Mouse (Mus musculus) erythroblast, embryonic 14.5 days (primary cell): Measurements from ENCODE around the gene Ide. TPM values are rescaled to one million over a fixed set of nuclear protein-coding genes. Genes with fewer than 3 reads are reported as not detected.
A peak's percentile ranks its signal among the peaks of the same experiment; 100 is the strongest.

Source experiments
- H3K27me3 ChIP-seq: 2 replicates; pipeline ENCODE4 v1.6.1; 2012; ENCODE audit warnings: inconsistent platforms; ENCODE audit not compliant: control insufficient read depth
- H3K36me3 ChIP-seq: 2 replicates; pipeline ENCODE4 v1.6.1; 2012; ENCODE audit warnings: mild to moderate bottlenecking, inconsistent platforms; ENCODE audit not compliant: control insufficient read depth
- H3K4me1 ChIP-seq: 2 replicates; pipeline ENCODE4 v1.6.1; 2012; ENCODE audit warnings: inconsistent platforms; ENCODE audit not compliant: control insufficient read depth
- H3K4me3 ChIP-seq: replicated peaks from 2 replicates; pipeline ENCODE3; 2012; ENCODE audit warnings: moderate library complexity, mild to moderate bottlenecking, inconsistent platforms
- H3K9me3 ChIP-seq: 2 replicates; pipeline ENCODE4 v1.6.1; 2012; ENCODE audit warnings: low read length, inconsistent platforms, mixed read lengths; ENCODE audit not compliant: control insufficient read depth
- GATA1 ChIP-seq: IDR thresholded peaks from 2 replicates; pipeline ENCODE4 v1.6.1; 2012; ENCODE audit warnings: low read length, inconsistent platforms, mixed read lengths
- TAL1 ChIP-seq: IDR thresholded peaks from 3 replicates; pipeline ENCODE4 v1.6.1; 2012; ENCODE audit warnings: low read length, inconsistent platforms, mixed read lengths
- polyA plus RNA-seq: library from polyadenylated mRNA; stranded (reverse); fragments of >175 nt; gene quantifications from 2 replicates; pipeline ENCODE4 v1.2.3, GENCODE M21; 2012

The Ide gene
- polyA plus RNA-seq = 0.15 and 0.24 TPM in 2 replicates

- TF ChIP-seq GATA1 (no peak), TAL1 (no peak)
- no peaks in the 10 kb centered on the region for H3K9me3 ChIP-seq
- H3K27me3 ChIP-seq = no peaks in the 10 kb centered on the region
- H3K4me3 ChIP-seq = no peak within 1 kb of the TSS
- H3K36me3 ChIP-seq = no peaks in the 10 kb centered on the region
- peaks cover 17% of the 10 kb centered on the region for H3K4me1 ChIP-seq
These were observed at the start of gene Ide for GRCm38 (mm10) chr19:37337752-37338151. Ide (minus strand) TSS chr19:37337852.

GRCm38 (mm10) chr19:37386126-37386525 lies 48.5 kb upstream of the Ide start:
- TF ChIP-seq TAL1 (no peak), GATA1 (no peak)
- peaks cover 11% of the 10 kb centered on the region for H3K4me1 ChIP-seq
- H3K4me3 ChIP-seq = no peak overlapping the region
- no peaks in the 10 kb centered on the region for H3K9me3 ChIP-seq
- no peaks in the 10 kb centered on the region for H3K27me3 ChIP-seq
- H3K36me3 ChIP-seq = peaks cover 98% of the 10 kb centered on the region

DNA sequence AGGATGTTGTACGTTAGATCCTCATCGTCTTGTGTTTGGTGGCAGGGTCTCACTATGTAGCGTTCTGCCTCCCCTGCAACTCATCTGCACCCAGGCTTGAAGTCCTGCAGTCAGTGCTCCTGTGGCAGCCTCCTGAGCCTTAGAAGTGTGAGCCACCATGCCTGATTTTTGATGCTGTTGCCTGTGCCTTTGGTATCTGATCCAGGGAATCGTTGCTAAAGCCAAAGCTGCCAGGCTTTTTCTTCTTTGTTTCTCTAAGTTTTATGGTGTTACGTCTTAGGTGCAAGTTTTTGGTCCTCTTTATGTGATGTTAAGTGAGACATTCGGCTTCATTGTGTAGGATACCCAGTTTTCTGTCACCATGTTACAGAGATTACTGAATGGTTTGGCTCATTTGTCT lies 41.2 kb upstream of the Ide start:
- Histone ChIP-seq H3K36me3 (peaks cover 61% of the 10 kb centered on the region), H3K4me3 (peak overlapping the region; percentile 100), H3K4me1 (peaks cover 52% of the 10 kb centered on the region), H3K27me3 (no peaks in the 10 kb centered on the region), H3K9me3 (no peaks in the 10 kb centered on the region)
- TF ChIP-seq GATA1 (no peak), TAL1 (no peak)

DNA sequence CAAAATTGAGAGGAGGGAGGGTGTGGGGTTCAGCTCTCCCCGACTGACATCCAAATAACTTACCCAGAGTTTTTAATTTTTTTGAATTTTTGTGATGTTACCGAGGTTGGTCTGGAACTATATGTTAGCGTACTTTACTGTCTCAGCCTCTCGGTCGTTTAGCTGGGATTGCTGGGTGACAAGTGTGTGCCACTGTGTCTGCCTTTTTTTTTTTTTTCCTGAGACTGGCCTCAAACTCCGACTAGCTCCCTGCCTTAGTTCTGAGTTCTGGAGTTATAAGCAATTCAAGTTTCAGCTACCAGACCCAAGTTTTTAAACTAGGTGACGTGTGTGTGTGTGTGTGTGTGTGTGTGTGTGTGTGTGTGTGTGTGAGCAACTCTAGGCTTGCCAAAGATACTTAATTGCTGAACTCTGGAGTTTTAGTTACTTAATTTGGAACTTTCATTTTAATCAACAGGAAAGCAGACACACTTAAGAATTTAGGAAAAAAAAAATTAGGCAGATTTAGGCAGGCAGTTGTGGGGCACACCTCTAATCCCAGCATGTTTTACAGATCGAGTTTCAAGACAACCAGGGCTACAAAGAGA lies 39.8 kb upstream of the Ide start:
- Histone ChIP-seq H3K4me1 (peaks cover 52% of the 10 kb centered on the region), H3K36me3 (peaks cover 48% of the 10 kb centered on the region)
- TF ChIP-seq GATA1 (no peak), TAL1 (no peak)

DNA sequence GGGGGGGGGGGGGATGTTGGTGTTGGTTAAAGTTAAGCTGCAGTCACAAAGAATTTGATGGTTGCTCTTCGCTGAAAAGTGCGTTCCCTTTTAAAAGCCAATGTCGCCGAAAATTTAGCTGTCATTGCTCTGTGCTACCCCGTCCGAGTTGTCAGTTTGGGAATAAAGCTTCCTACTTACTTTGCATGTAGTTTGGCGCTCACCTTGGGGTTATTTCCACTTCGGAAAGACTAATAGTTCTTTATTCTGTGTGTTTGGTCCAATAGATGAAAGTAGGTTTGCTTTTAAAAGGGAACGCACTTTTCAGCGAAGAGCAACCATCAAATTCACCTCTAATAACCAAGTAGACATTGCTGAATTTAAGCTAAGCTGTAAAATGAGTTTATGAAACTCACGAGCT lies 39.2 kb upstream of the Ide start:
- peaks cover 51% of the 10 kb centered on the region for H3K4me1 ChIP-seq
- H3K36me3 ChIP-seq = peaks cover 42% of the 10 kb centered on the region
- no peaks in the 10 kb centered on the region for H3K27me3 ChIP-seq
- peak overlapping the region; percentile 100 for H3K4me3 ChIP-seq
- H3K9me3 ChIP-seq = no peaks in the 10 kb centered on the region
- TF ChIP-seq GATA1 (no peak), TAL1 (no peak)

More for the DNA sequence above, 39.8 kb upstream of the Ide start:
- no peaks in the 10 kb centered on the region for H3K9me3 ChIP-seq
- peak overlapping the region; percentile 100 for H3K4me3 ChIP-seq
- H3K27me3 ChIP-seq = no peaks in the 10 kb centered on the region

DNA sequence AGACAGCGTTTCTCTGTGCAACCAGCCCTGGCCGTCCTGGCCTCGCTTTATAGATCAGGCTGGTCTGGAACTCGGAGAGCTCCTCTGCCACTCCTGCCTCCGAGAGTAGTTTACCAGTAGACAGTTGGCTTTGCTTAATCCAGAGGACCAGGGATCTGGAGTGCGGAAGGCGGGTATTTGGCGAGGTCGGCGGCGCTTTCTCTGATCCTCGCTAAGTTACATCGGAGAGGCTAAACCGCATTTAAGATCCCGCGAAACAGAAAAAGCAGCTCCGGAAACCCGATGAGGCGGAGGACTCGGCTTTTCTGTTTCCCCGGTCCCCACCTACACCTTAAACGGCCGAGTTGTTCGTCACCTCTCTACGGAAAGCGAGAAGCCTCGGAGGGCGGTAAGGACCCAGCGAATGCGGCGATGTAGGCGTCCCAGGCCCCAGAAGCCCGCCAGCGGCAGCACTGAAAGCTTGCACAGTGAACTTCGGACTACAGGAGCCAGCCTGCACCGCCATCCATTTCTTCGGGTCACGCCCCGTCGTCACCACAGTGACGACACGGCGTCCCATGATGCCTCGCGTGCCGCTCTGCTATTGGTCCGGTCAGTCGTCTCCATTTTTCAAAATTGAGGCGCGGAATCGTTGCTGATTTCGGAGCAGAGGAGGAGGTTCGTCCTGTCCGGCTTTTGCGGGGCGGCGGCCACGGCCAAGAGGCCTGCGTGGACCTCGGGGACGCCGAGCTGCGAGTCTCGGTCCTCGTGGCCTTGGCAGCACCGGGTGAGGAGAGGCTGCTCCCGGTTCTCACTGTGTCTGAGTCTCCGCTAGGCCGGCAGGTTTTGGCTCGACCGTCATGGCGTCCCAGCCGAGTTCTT lies 38.3 kb upstream of the Ide start, which contains the start of gene Kif11:
Kif11 (plus strand) TSS at position 649 of the 861 bp plus-strand sequence.
- Histone ChIP-seq H3K27me3 (no peaks in the 10 kb centered on the region), H3K4me1 (peaks cover 47% of the 10 kb centered on the region), H3K4me3 (peak within 1 kb of the TSS; percentile 100), H3K9me3 (no peaks in the 10 kb centered on the region), H3K36me3 (peaks cover 33% of the 10 kb centered on the region)
- TF ChIP-seq TAL1 (no peak), GATA1 (no peak)

DNA sequence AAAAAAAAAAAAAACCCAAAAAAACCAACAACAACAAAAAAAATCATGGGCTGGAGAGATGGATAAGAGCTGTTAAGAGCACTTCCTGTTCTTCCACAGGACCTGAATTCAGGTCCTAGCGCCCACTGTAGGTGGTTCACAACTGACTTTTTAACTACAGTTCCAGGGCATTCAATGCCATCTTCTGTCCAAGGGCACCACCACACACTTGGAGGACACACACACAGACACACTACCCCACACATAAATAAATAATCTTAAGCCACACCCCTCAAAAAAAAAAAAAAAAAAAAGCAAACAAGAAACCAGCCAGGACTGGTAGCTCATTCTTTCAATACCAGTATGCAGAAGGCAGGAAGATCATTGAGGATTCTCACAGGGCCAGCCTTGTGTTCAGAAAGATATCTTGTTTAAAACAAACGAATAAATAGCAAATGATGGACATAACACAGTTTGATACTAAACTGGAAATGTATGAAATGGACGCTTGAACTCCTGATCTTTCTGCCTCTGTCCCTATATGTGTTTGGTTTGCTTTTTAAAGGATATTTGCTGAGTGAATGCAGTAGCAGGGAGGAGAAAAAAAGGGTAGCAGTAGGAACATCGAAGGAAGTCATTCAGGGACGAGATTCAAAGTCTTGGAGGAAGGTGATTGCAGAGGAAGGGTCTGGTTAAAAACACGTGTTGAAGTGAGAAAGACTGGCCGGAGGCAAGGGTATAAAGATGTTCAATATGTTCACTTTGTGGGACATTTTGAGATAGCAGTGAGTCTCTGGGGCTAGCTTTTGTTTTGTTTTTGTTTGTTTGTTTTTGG lies 37.5 kb upstream of the Ide start:
- peaks cover 38% of the 10 kb centered on the region for H3K4me1 ChIP-seq
- peak overlapping the region; percentile 100 for H3K4me3 ChIP-seq
- no peaks in the 10 kb centered on the region for H3K27me3 ChIP-seq
- no peaks in the 10 kb centered on the region for H3K9me3 ChIP-seq
- peaks cover 25% of the 10 kb centered on the region for H3K36me3 ChIP-seq
- TF ChIP-seq TAL1 (no peak), GATA1 (no peak)

DNA sequence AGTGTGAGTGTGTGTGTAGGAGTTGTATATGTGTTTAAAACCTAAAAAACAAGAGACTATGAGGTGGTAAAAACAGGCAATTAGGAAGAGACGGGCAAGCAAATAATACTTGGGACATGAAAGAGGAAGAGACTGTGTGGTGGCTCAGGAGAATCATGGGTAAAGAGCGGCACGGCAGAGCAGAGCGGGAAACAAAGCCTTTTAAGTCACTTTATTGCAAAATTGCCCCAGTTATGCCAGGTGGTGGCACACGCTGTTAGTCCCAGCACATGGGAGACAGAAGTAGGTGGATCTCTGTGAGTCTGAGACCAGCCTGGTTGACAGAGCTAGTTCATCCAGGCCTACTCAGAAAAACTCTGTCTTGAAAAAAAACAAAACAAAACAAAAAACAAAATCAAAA lies 32.7 kb upstream of the Ide start:
- Histone ChIP-seq H3K9me3 (no peaks in the 10 kb centered on the region), H3K27me3 (no peaks in the 10 kb centered on the region), H3K4me1 (peaks cover 16% of the 10 kb centered on the region), H3K36me3 (no peaks in the 10 kb centered on the region), H3K4me3 (no peak overlapping the region)
- TF ChIP-seq TAL1 (no peak), GATA1 (no peak)

GRCm38 (mm10) chr19:37369921-37370320 lies 32.3 kb upstream of the Ide start:
- H3K9me3 ChIP-seq = no peaks in the 10 kb centered on the region
- H3K4me1 ChIP-seq = peaks cover 12% of the 10 kb centered on the region
- no peaks in the 10 kb centered on the region for H3K36me3 ChIP-seq
- H3K27me3 ChIP-seq = no peaks in the 10 kb centered on the region
- TF ChIP-seq TAL1 (no peak), GATA1 (no peak)
- no peak overlapping the region for H3K4me3 ChIP-seq
